Mouse (Mus musculus) retina, embryonic 14.5 days (tissue): ENCODE data around the gene Usp54.
"Not testable (repeated sequence)": the region's sequence is repeated elsewhere in the genome, so short reads cannot be mapped to it uniquely, and the experiment has no call there.

Source experiments
- DNase-seq: peaks from one replicate; pipeline ENCODE4 v3.0.0-alpha.2; 2015; ENCODE audit warnings: low spot score

Gene Usp54

GRCm38 (mm10) chr14:20654690-20655421, 14.0 kb upstream of the Usp54 start:
- no peak for DNase-seq

GRCm38 (mm10) chr14:20651722-20652256, 10.9 kb upstream of the Usp54 start:
- DNase-seq = no peak

- DNase-seq = no peak
Measured at GRCm38 (mm10) chr14:20651000-20651399, 10.1 kb upstream of the Usp54 start.

GRCm38 (mm10) chr14:20646381-20646780, 5.5 kb upstream of the Usp54 start:
- DNase-seq = no peak

- peak; percentile 18 for DNase-seq
Measured at GRCm38 (mm10) chr14:20645547-20645946, 4.7 kb upstream of the Usp54 start.

- peak; percentile 34 for DNase-seq
Measured at GRCm38 (mm10) chr14:20641438-20641875, 594 bp upstream of the Usp54 start.

- DNase-seq = peak; percentile 38
Measured at GRCm38 (mm10) chr14:20639918-20640619, 794 bp downstream of the Usp54 start.

- DNase-seq = no peak
Measured at GRCm38 (mm10) chr14:20638702-20639101, 2.2 kb downstream of the Usp54 start.

- no peak for DNase-seq
Measured at GRCm38 (mm10) chr14:20637818-20638574, 2.9 kb downstream of the Usp54 start.

GRCm38 (mm10) chr14:20636968-20637367, 3.9 kb downstream of the Usp54 start:
- not testable (repeated sequence) for DNase-seq

GRCm38 (mm10) chr14:20635546-20635945, 5.3 kb downstream of the Usp54 start:
- DNase-seq = no peak

GRCm38 (mm10) chr14:20631253-20631652, 9.6 kb downstream of the Usp54 start:
- DNase-seq = no peak

GRCm38 (mm10) chr14:20626971-20627370, 13.9 kb downstream of the Usp54 start:
- DNase-seq = no peak

GRCm38 (mm10) chr14:20626447-20626846, 14.4 kb downstream of the Usp54 start:
- DNase-seq = no peak

GRCm38 (mm10) chr14:20622907-20623306, 18.0 kb downstream of the Usp54 start:
- DNase-seq = no peak

- no peak for DNase-seq
Measured at GRCm38 (mm10) chr14:20622412-20622811, 18.5 kb downstream of the Usp54 start.

- DNase-seq = no peak
Measured at GRCm38 (mm10) chr14:20621903-20622302, 19.0 kb downstream of the Usp54 start.

GRCm38 (mm10) chr14:20619131-20619530, 21.7 kb downstream of the Usp54 start:
- DNase-seq = no peak

- no peak for DNase-seq
Measured at GRCm38 (mm10) chr14:20618211-20618610, 22.7 kb downstream of the Usp54 start.

- DNase-seq = no peak
Measured at GRCm38 (mm10) chr14:20616421-20616820, 24.4 kb downstream of the Usp54 start.

GRCm38 (mm10) chr14:20615075-20615474, 25.8 kb downstream of the Usp54 start:
- DNase-seq = no peak

GRCm38 (mm10) chr14:20612820-20613219, 28.0 kb downstream of the Usp54 start:
- no peak for DNase-seq
